Mouse (Mus musculus) kidney, postnatal 14 days (tissue): ENCODE measurements at regions not wholly inside any gene's neighbourhood (a gene's known extent, or its start where the extent isn't known, plus 50 kb on each side); places are given as distances from the start of the nearest gene placed in this dataset.
"Not testable (repeated sequence)": the region's sequence is repeated elsewhere in the genome, so short reads cannot be mapped to it uniquely, and the experiment has no call there.

Experiments used
- DNase-seq: peaks from one replicate; pipeline ENCODE4 v3.0.0; 2022; ENCODE audit warnings: mixed read lengths

GRCm38 (mm10) chr14:53301722-53302490, 806.4 kb upstream of the Olfr1507 start:
- DNase-seq, result not testable (repeated sequence)

- not testable (repeated sequence) for DNase-seq
These were observed 805.6 kb upstream of the Olfr1507 start for GRCm38 (mm10) chr14:53301110-53301509.

- not testable (repeated sequence) for DNase-seq
These were observed 804.2 kb upstream of the Olfr1507 start for GRCm38 (mm10) chr14:53299735-53300134.

GRCm38 (mm10) chr14:53283350-53284141, 788.0 kb upstream of the Olfr1507 start:
- not testable (repeated sequence) for DNase-seq

- DNase-seq, result not testable (repeated sequence)
These were observed 777.7 kb upstream of the Olfr1507 start for GRCm38 (mm10) chr14:53273218-53273617.

GRCm38 (mm10) chr14:53267693-53268092, 772.1 kb upstream of the Olfr1507 start:
- DNase-seq, result not testable (repeated sequence)

GRCm38 (mm10) chr14:53255962-53256361, 760.4 kb upstream of the Olfr1507 start:
- not testable (repeated sequence) for DNase-seq

GRCm38 (mm10) chr14:53253470-53253869, 757.9 kb upstream of the Olfr1507 start:
- not testable (repeated sequence) for DNase-seq

GRCm38 (mm10) chr14:53231142-53231541, 735.6 kb upstream of the Olfr1507 start:
- not testable (repeated sequence) for DNase-seq

- not testable (repeated sequence) for DNase-seq
These were observed 729.2 kb upstream of the Olfr1507 start for GRCm38 (mm10) chr14:53224789-53225188.

- DNase-seq, result not testable (repeated sequence)
These were observed 715.0 kb upstream of the Olfr1507 start for GRCm38 (mm10) chr14:53210554-53210953.

- DNase-seq, result not testable (repeated sequence)
These were observed 713.7 kb upstream of the Olfr1507 start for GRCm38 (mm10) chr14:53209258-53209657.

GRCm38 (mm10) chr14:53190931-53191330, 695.4 kb upstream of the Olfr1507 start:
- not testable (repeated sequence) for DNase-seq

- not testable (repeated sequence) for DNase-seq
These were observed 678.5 kb upstream of the Olfr1507 start for GRCm38 (mm10) chr14:53174099-53174498.

- not testable (repeated sequence) for DNase-seq
These were observed 670.8 kb upstream of the Olfr1507 start for GRCm38 (mm10) chr14:53166327-53166726.

- DNase-seq, result not testable (repeated sequence)
These were observed 663.5 kb upstream of the Olfr1507 start for GRCm38 (mm10) chr14:53159012-53159411.

GRCm38 (mm10) chr14:53134783-53135182, 639.2 kb upstream of the Olfr1507 start:
- peak; percentile 2 for DNase-seq

GRCm38 (mm10) chr14:53132390-53132789, 636.8 kb upstream of the Olfr1507 start:
- peak; percentile 5 for DNase-seq

GRCm38 (mm10) chr14:53121704-53122103, 626.2 kb upstream of the Olfr1507 start:
- peak; percentile 5 for DNase-seq

- not testable (repeated sequence) for DNase-seq
These were observed 614.2 kb upstream of the Olfr1507 start for GRCm38 (mm10) chr14:53109732-53110131.

- DNase-seq, result not testable (repeated sequence)
These were observed 605.8 kb upstream of the Olfr1507 start for GRCm38 (mm10) chr14:53101362-53101761.

GRCm38 (mm10) chr14:53090921-53091320, 595.4 kb upstream of the Olfr1507 start:
- not testable (repeated sequence) for DNase-seq

GRCm38 (mm10) chr14:53081853-53082252, 586.3 kb upstream of the Olfr1507 start:
- DNase-seq, result not testable (repeated sequence)
